Mouse (Mus musculus) limb, embryonic 14.5 days (tissue): Measurements from ENCODE around the gene Eif4g3. TPM values are rescaled to one million over a fixed set of nuclear protein-coding genes. Genes with fewer than 3 reads are reported as not detected.

Experiments used
- ATAC-seq: fragments of 200-750 bp; cut with Nextera tagmentation; 2 replicates; pipeline ENCODE4 v1.8.0; 2017; ENCODE audit warnings: low read depth, moderate number of reproducible peaks, moderate TSS enrichment; ENCODE audit not compliant: low FRiP score
- DNase-seq: peaks from one replicate; pipeline ENCODE4 v3.0.0-alpha.2; 2015; ENCODE audit warnings: low spot score
- H3K27ac ChIP-seq: fragments of 300-500 bp; sonication (generic); replicated peaks from 2 replicates; pipeline ENCODE4 v1.5.1; 2014; ENCODE audit warnings: low read depth, mild to moderate bottlenecking, low read length, moderate library complexity, mixed read lengths
- H3K27me3 ChIP-seq: fragments of 300-500 bp; sonication (generic); 2 replicates; pipeline ENCODE4 v1.6.1; 2014; ENCODE audit warnings: low read length, mixed read lengths; ENCODE audit not compliant: control insufficient read depth, insufficient read depth
- H3K36me3 ChIP-seq: fragments of 300-500 bp; sonication (generic); 2 replicates; pipeline ENCODE4 v1.6.1; 2014; ENCODE audit warnings: mild to moderate bottlenecking, low read length, moderate library complexity, mixed read lengths; ENCODE audit not compliant: control insufficient read depth, insufficient read depth
- H3K4me1 ChIP-seq: fragments of 300-500 bp; sonication (generic); 2 replicates; pipeline ENCODE4 v1.6.1; 2014; ENCODE audit warnings: antibody characterized with exemption, low read length, mixed read lengths; ENCODE audit not compliant: control insufficient read depth, insufficient read depth
- H3K4me2 ChIP-seq: fragments of 300-500 bp; sonication (generic); replicated peaks from 2 replicates; pipeline ENCODE4 v1.6.1; 2014; ENCODE audit warnings: low read depth, mild to moderate bottlenecking, low read length, moderate library complexity; ENCODE audit not compliant: severe bottlenecking
- H3K4me3 ChIP-seq: fragments of 300-500 bp; sonication (generic); replicated peaks from 2 replicates; pipeline ENCODE4 v1.5.1; 2014; ENCODE audit warnings: low read length
- H3K9ac ChIP-seq: fragments of 300-500 bp; sonication (generic); 2 replicates; pipeline ENCODE4 v1.6.1; 2014; ENCODE audit warnings: mild to moderate bottlenecking, low read depth, low read length, moderate library complexity; ENCODE audit not compliant: severe bottlenecking
- H3K9me3 ChIP-seq: fragments of 300-500 bp; sonication (generic); 2 replicates; pipeline ENCODE4 v1.6.1; 2016; ENCODE audit warnings: low read length; ENCODE audit not compliant: control insufficient read depth
- POLR2A ChIP-seq: fragments of 200-500 bp; IDR thresholded peaks from 2 replicates; pipeline ENCODE4 v1.8.0; 2012; ENCODE audit warnings: inconsistent platforms, mild to moderate bottlenecking, moderate library complexity, borderline replicate concordance; ENCODE audit not compliant: insufficient read depth, insufficient read length; ENCODE audit errors: extremely low read depth
- WGBS: fragments of 180-500 bp; shearing (Covaris S2); extraction: QIAGEN DNeasy Blood & Tissue Kit; methylation state at CpG from one replicate; pipeline ENCODE4 v1.1.7; 2014; 5-methylcytosine and 5-hydroxymethylcytosine counted together
- microRNA-seq: library from miRNA; unstranded; fragments of <30 nt; microRNA quantifications from one replicate; pipeline ENCODE4, GENCODE M21; 2016
- polyA plus RNA-seq, 2 experiments: library from polyadenylated mRNA; depleted of rRNA in 1 of 2; stranded (reverse) in 1 of 2; unstranded in 1 of 2; fragments of >200 nt; fragmentation: Nextera tagmentation in 1 of 2; extraction: Ambion mirVana in 1 of 2; gene quantifications; 2 replicates each; pipeline versions ENCODE4 v1.2.1 to v1.2.3; 2012 to 2014

Gene Eif4g3
- polyA plus RNA-seq, 2 experiments, result 38.7 to 106 TPM

- peaks cover 11% of the 10 kb centered on the region; the same call in 1 of the 2 replicates for H3K27me3 ChIP-seq
- H3K27ac ChIP-seq, result no peak overlapping the region
- H3K4me1 ChIP-seq, result peaks cover 24% of the 10 kb centered on the region
- peak overlapping the region; percentile 18 for H3K4me3 ChIP-seq
- H3K4me2 ChIP-seq, result peak overlapping the region; percentile 45
- no peak overlapping the region for H3K9ac ChIP-seq
- ATAC-seq (no peak), DNase-seq (no peak)
- peaks cover 7% of the 10 kb centered on the region for H3K36me3 ChIP-seq
- no peaks in the 10 kb centered on the region for H3K9me3 ChIP-seq
- TF ChIP-seq POLR2A, result no peak
- WGBS, result 5% methylated on average over 5 of the region's 5 CpGs
Measured at GRCm38 (mm10) chr4:138252231-138252630, 259.4 kb downstream of the Eif4g3 start.

GRCm38 (mm10) chr4:138257116-138257687, 264.4 kb downstream of the Eif4g3 start:
- no peak for TF ChIP-seq POLR2A
- DNase-seq (no peak), ATAC-seq (no peak)
- Histone ChIP-seq H3K9me3 (no peaks in the 10 kb centered on the region), H3K9ac (no peak overlapping the region), H3K4me2 (no peak overlapping the region), H3K4me1 (peaks cover 3% of the 10 kb centered on the region), H3K36me3 (no peaks in the 10 kb centered on the region), H3K27me3 (0 out of 2 replicates have a peak, but pooled peaks cover 5% of the 10 kb centered on the region), H3K4me3 (no peak overlapping the region), H3K27ac (no peak overlapping the region)
- WGBS, result 77% methylated on average over 22 of the region's 22 CpGs

Small RNA genes within 50 kb of the gene (microRNA-seq; reads per million reads assigned to microRNA genes)
- 0.69 reads per million for gene Mir6399

Other genes starting within 250 kb of the Eif4g3 start
- gene Alpl, start 196.6 kb upstream of the Eif4g3 start, polyA plus RNA-seq (2012; rRNA removed), result 31.4 and 40.6 TPM in 2 replicates
- gene Alpl, start 196.6 kb upstream of the Eif4g3 start, polyA plus RNA-seq (2014; fragmentation: Nextera tagmentation; extraction: Ambion mirVana), result 26.3 and 28.0 TPM in 2 replicates
- 28.9 and 42.4 TPM in 2 replicates for gene Ece1, start 130.8 kb upstream of the Eif4g3 start, polyA plus RNA-seq (2012; rRNA removed)
- 44.3 and 45.7 TPM in 2 replicates for gene Ece1, start 130.8 kb upstream of the Eif4g3 start, polyA plus RNA-seq (2014; fragmentation: Nextera tagmentation; extraction: Ambion mirVana)
- 165 and 174 TPM in 2 replicates for gene Hp1bp3, start 223.3 kb downstream of the Eif4g3 start, polyA plus RNA-seq (2012; rRNA removed)
- 183 and 212 TPM in 2 replicates for gene Hp1bp3, start 223.3 kb downstream of the Eif4g3 start, polyA plus RNA-seq (2014; fragmentation: Nextera tagmentation; extraction: Ambion mirVana)